Mouse (Mus musculus) kidney, embryonic 16.5 days (tissue): ENCODE data around the gene Ndufaf2. TPM values are rescaled to one million over a fixed set of nuclear protein-coding genes. Genes with fewer than 3 reads are reported as not detected.
A peak's percentile ranks its signal among the peaks of the same experiment; 100 is the strongest.

ENCODE experiments used
- ATAC-seq: fragments of 200-750 bp; cut with Nextera tagmentation; 2 replicates; pipeline ENCODE4 v1.8.0; 2017; ENCODE audit warnings: moderate TSS enrichment; ENCODE audit not compliant: low FRiP score, low TSS enrichment
- H3K27ac ChIP-seq: fragments of 300-500 bp; sonication (generic); 2 replicates; pipeline ENCODE4 v1.5.1; 2014; ENCODE audit warnings: low read length
- H3K27me3 ChIP-seq: fragments of 300-500 bp; sonication (generic); 2 replicates; pipeline ENCODE4 v1.6.1; 2014; ENCODE audit warnings: low read length, control low read depth, mixed read lengths; ENCODE audit not compliant: insufficient read depth
- H3K36me3 ChIP-seq: fragments of 300-500 bp; sonication (generic); 2 replicates; pipeline ENCODE4 v1.6.1; 2014; ENCODE audit warnings: low read length, control low read depth, mixed read lengths; ENCODE audit not compliant: insufficient read depth
- H3K4me1 ChIP-seq: fragments of 300-500 bp; sonication (generic); 2 replicates; pipeline ENCODE4 v1.6.1; 2014; ENCODE audit warnings: low read length, control low read depth, mixed read lengths; ENCODE audit not compliant: insufficient read depth
- H3K4me2 ChIP-seq: fragments of 300-500 bp; sonication (generic); replicated peaks from 2 replicates; pipeline ENCODE4 v1.6.1; 2014; ENCODE audit warnings: low read depth, low read length
- H3K4me3 ChIP-seq: fragments of 300-500 bp; sonication (generic); 2 replicates; pipeline ENCODE4 v1.5.1; 2014; ENCODE audit warnings: mild to moderate bottlenecking, low read length
- H3K9ac ChIP-seq: fragments of 300-500 bp; sonication (generic); replicated peaks from 2 replicates; pipeline ENCODE4 v1.6.1; 2014; ENCODE audit warnings: low read length
- H3K9me3 ChIP-seq: fragments of 300-500 bp; sonication (generic); 2 replicates; pipeline ENCODE4 v1.6.1; 2016; ENCODE audit warnings: low read length, control low read depth
- WGBS: fragments of 180-500 bp; shearing (Covaris S2); extraction: QIAGEN DNeasy Blood & Tissue Kit; methylation state at CpG from one replicate; pipeline ENCODE4 v1.1.7; 2014; 5-methylcytosine and 5-hydroxymethylcytosine counted together
- polyA plus RNA-seq: library from polyadenylated mRNA; unstranded; fragments of >200 nt; fragmentation: Nextera tagmentation; extraction: Ambion mirVana; gene quantifications from 2 replicates; pipeline ENCODE4 v1.2.1, GENCODE M21; 2015

Ndufaf2 gene
- polyA plus RNA-seq, 1 experiment from 2014 or later: 72.6 TPM

- H3K4me3 ChIP-seq: no peak overlapping the region
- WGBS: 96% methylated on average over 10 of the region's 10 CpGs
- no peaks in the 10 kb centered on the region for H3K4me1 ChIP-seq
- no peak overlapping the region for H3K4me2 ChIP-seq
- no peaks in the 10 kb centered on the region for H3K9me3 ChIP-seq
- H3K27ac ChIP-seq: no peak overlapping the region
- no peaks in the 10 kb centered on the region for H3K27me3 ChIP-seq
- H3K36me3 ChIP-seq: no peaks in the 10 kb centered on the region
- no peak overlapping the region for H3K9ac ChIP-seq
- ATAC-seq: no peak
Measured at GRCm38 (mm10) chr13:108070171-108070570, 88.3 kb downstream of the Ndufaf2 start.

GRCm38 (mm10) chr13:108069151-108069550 is 89.3 kb downstream of the Ndufaf2 start:
- no peak for ATAC-seq
- Histone ChIP-seq H3K9ac (no peak overlapping the region), H3K36me3 (no peaks in the 10 kb centered on the region), H3K4me1 (no peaks in the 10 kb centered on the region), H3K27me3 (no peaks in the 10 kb centered on the region), H3K27ac (no peak overlapping the region), H3K4me2 (no peak overlapping the region), H3K9me3 (no peaks in the 10 kb centered on the region), H3K4me3 (no peak overlapping the region)
- 64% methylated on average over 4 of the region's 4 CpGs for WGBS

GRCm38 (mm10) chr13:108066021-108066420 is 92.4 kb downstream of the Ndufaf2 start:
- Histone ChIP-seq H3K9ac (no peak overlapping the region), H3K9me3 (no peaks in the 10 kb centered on the region), H3K27ac (no peak overlapping the region), H3K4me1 (peaks cover 4% of the 10 kb centered on the region; the same call in 1 of the 2 replicates), H3K4me2 (no peak overlapping the region), H3K4me3 (no peak overlapping the region), H3K27me3 (no peaks in the 10 kb centered on the region), H3K36me3 (no peaks in the 10 kb centered on the region)
- 84% methylated on average over 2 of the region's 2 CpGs for WGBS
- ATAC-seq: no peak

DNA sequence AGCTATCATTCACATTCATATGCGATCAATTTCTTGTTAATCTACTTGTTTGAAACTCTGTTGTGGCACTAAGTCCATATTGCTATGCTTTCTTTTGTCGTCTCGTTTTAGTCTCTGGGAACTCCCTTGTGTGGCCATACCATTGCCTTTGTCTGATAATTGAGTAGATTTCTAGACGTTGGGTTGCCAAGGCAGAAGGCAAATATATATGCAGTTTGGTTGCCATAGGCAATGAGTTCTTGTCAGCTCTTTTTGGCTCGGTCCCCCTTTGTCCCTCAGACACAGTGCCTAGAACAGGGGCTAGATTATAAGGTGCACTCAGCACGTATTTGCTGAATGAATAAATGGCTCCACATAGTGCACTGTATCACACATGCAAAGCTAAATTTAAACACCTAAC is 94.1 kb downstream of the Ndufaf2 start:
- H3K27ac ChIP-seq: no peak overlapping the region
- H3K36me3 ChIP-seq: no peaks in the 10 kb centered on the region
- no peak overlapping the region for H3K4me3 ChIP-seq
- ATAC-seq: no peak
- WGBS: 92% methylated on average over 6 of the region's 6 CpGs
- H3K4me1 ChIP-seq: peaks cover 11% of the 10 kb centered on the region
- no peaks in the 10 kb centered on the region for H3K9me3 ChIP-seq
- no peak overlapping the region for H3K4me2 ChIP-seq
- no peaks in the 10 kb centered on the region for H3K27me3 ChIP-seq
- no peak overlapping the region for H3K9ac ChIP-seq

DNA sequence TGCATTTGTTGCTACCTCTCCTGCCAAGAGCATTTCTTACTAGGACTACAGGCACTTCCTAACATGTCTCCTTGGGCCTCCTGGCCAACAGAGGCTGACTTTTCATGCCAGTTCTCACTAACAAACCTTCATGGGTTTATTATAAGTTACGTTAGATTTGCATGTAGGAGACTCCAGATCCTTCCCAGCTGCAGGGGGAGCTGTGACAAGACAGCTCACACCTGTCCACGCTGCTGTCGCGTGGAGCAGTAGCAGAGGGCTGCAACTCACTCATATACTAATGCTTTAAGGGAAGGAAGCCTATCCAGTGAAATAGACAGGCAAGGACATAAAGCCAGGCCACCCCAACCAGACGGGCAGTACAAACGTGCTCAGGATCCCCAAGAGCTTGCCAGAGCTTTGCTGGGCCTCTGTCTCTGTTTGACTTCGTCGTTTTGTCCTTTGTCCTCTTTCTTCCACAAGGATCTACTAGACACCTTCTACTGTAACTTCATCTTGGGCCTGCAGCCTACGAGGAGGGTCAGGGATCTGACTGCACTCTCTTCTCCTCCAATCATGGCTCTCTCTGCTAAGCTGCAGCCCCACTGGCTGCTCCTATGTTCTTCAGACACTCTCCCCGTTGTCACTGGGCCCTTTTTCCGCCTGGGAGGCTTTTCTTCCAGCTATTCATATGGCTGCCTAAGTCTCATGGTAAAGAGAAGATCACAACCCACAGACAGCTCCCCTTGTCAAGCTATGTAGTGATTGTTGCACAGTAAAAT is 94.9 kb downstream of the Ndufaf2 start:
- no peak overlapping the region for H3K4me3 ChIP-seq
- WGBS: 77% methylated on average over 11 of the region's 11 CpGs
- no peak overlapping the region for H3K4me2 ChIP-seq
- no peak for ATAC-seq
- no peaks in the 10 kb centered on the region for H3K27me3 ChIP-seq
- H3K27ac ChIP-seq: no peak overlapping the region
- no peak overlapping the region for H3K9ac ChIP-seq
- H3K9me3 ChIP-seq: no peaks in the 10 kb centered on the region
- no peaks in the 10 kb centered on the region for H3K36me3 ChIP-seq
- H3K4me1 ChIP-seq: peaks cover 11% of the 10 kb centered on the region

DNA sequence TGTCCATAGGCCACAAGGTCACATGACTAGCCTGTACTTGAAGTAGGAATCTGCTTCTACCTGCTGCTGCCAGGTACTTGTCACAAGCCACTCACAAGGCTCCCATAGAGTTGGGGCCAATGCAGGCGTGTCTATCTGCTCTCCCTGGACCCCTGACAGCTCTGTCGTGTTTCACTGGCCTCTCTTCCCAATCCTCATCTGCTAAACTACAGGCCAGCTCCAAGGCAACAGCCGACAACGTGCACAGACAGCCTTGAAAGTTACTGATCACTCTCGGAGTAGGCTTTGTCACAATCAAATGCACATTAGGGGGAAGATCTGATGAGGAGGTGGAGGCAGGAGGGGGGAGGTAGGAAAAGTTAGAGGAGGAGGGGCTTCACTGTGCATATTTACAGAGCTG is 95.5 kb downstream of the Ndufaf2 start:
- H3K36me3 ChIP-seq: no peaks in the 10 kb centered on the region
- H3K4me2 ChIP-seq: no peak overlapping the region
- no peak overlapping the region for H3K27ac ChIP-seq
- H3K27me3 ChIP-seq: no peaks in the 10 kb centered on the region
- ATAC-seq: no peak
- no peak overlapping the region for H3K4me3 ChIP-seq
- no peaks in the 10 kb centered on the region for H3K9me3 ChIP-seq
- H3K9ac ChIP-seq: no peak overlapping the region
- H3K4me1 ChIP-seq: peaks cover 11% of the 10 kb centered on the region
- 76% methylated on average over 5 of the region's 5 CpGs for WGBS

GRCm38 (mm10) chr13:108060936-108061578 is 97.4 kb downstream of the Ndufaf2 start:
- Histone ChIP-seq H3K36me3 (no peaks in the 10 kb centered on the region), H3K9me3 (no peaks in the 10 kb centered on the region), H3K9ac (no peak overlapping the region), H3K27me3 (no peaks in the 10 kb centered on the region), H3K4me1 (peaks cover 21% of the 10 kb centered on the region), H3K4me3 (no peak overlapping the region), H3K27ac (peak overlapping the region; percentile 30), H3K4me2 (no peak overlapping the region)
- WGBS: 65% methylated on average over 8 of the region's 8 CpGs
- ATAC-seq: no peak

DNA sequence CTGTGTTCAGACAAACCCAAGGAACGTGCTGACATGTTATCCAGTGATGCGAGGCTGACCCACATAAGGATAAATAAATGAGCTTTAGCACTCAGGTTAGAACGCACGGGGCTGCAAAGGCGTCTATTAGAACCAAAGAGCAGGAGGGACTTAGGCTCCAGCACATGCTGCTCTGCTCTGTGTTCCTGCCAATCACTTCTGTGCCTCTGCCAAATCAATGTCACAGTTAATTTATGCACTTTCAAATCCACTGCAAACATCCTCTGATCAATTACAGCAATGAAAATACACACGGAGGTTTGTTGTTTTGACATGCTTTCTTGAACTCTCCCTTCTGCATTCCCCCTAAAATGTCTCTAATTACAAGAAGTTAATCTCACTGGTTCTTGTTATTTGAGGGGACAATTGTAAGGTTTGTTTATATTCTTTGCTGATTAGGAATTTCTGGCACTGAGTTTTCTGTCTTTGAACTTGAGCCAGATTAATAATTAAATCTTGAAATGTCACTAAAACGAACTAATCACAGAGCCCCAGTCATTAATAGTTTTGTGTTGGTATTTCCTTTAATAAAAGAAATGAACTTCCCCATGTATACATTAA is 98.0 kb downstream of the Ndufaf2 start:
- no peak for ATAC-seq
- H3K9ac ChIP-seq: no peak overlapping the region
- H3K9me3 ChIP-seq: no peaks in the 10 kb centered on the region
- 0 out of 2 replicates have a peak overlapping the region, but pooled peaks have one; percentile 18 for H3K27ac ChIP-seq
- no peaks in the 10 kb centered on the region for H3K36me3 ChIP-seq
- WGBS: 36% methylated on average over 7 of the region's 7 CpGs
- H3K4me3 ChIP-seq: no peak overlapping the region
- peaks cover 21% of the 10 kb centered on the region for H3K4me1 ChIP-seq
- H3K4me2 ChIP-seq: no peak overlapping the region; the same call in 1 of the 2 replicates
- H3K27me3 ChIP-seq: no peaks in the 10 kb centered on the region

GRCm38 (mm10) chr13:108056896-108057295 is 101.5 kb downstream of the Ndufaf2 start:
- Histone ChIP-seq H3K36me3 (no peaks in the 10 kb centered on the region), H3K27me3 (no peaks in the 10 kb centered on the region), H3K4me1 (peaks cover 21% of the 10 kb centered on the region), H3K27ac (peak overlapping the region; percentile 80), H3K9me3 (no peaks in the 10 kb centered on the region), H3K4me3 (no peak overlapping the region), H3K4me2 (no peak overlapping the region), H3K9ac (peak overlapping the region; percentile 13; the same call in 1 of the 2 replicates)
- peak; percentile 89 for ATAC-seq
- 15% methylated on average over 3 of the region's 3 CpGs for WGBS

GRCm38 (mm10) chr13:108047364-108047763 is 111.1 kb downstream of the Ndufaf2 start:
- Histone ChIP-seq H3K27me3 (no peaks in the 10 kb centered on the region), H3K36me3 (peaks cover 11% of the 10 kb centered on the region), H3K9me3 (no peaks in the 10 kb centered on the region), H3K4me1 (peaks cover 20% of the 10 kb centered on the region), H3K9ac (no peak overlapping the region), H3K4me2 (no peak overlapping the region), H3K27ac (no peak overlapping the region), H3K4me3 (no peak overlapping the region)
- ATAC-seq: no peak
- WGBS: 87% methylated on average over 6 of the region's 6 CpGs
